Mouse (Mus musculus): ENCODE measurements around the gene Gm10447.

DNA sequence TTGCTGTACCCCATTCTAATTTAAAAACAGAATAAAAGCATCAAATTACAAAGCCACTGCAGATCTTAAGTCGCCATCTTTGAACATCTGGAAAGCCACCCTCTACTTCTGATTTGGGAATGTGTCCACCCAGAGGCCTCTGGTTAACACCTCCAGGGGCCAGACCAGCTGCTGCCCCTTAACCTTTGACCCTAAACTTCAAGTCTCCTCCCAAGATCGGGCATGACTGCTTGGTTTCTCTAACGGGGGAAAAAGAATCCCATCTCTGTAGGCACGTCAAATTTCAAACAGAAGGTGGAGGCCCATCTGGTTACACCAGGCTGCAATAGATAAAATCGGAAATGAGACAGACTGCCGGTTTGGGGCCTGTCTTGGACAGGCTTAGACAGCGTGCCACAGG, 20.9 kb upstream of the Gm10447 start:
- no peak for TF ChIP-seq CTCF (IDR thresholded peaks at IDR 0.05; ENCODE audit: extremely low read depth, insufficient read length, insufficient replicate concordance, low read depth, low read length)
- no peak for TF ChIP-seq POLR2A (IDR thresholded peaks at IDR 0.05; ENCODE audit: low read depth, low read length)

Measured in small intestine, adult 2 months (tissue).